Mouse (Mus musculus): ENCODE measurements around the gene Crnn. TPM values are rescaled to one million over a fixed set of nuclear protein-coding genes. Genes with fewer than 3 reads are reported as not detected.

The Crnn gene
- polyA plus RNA-seq, 1 experiment from 2014 or later = not detected

DNA sequence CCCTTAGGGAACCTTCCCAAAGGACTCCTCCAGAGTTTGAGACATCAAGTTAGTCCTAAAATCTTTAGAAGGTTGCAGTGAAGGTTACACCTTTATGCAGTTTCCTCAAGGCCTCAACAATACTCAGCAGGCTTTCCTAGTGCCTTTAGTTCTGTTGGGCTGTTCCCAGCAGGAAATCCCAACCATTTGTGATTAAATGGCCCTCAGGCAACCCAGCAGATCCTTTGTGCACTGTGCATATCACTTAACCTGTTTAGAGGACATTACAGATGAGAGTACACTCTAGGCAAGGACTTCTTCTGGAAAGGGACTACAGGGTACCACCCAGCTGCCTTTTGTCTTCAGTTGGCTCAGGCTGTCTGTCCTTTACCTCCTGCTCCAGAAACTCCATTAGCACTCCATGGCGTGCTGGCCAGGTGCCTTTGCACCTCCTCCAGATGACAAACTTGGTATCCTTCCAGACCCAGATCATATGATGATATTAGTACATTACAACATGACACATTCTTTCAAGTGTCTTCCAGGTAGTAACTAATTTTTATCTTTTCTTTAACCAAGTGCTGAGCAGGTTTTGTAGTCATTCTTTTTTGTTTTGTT, 18.5 kb downstream of the Crnn start:
- Histone ChIP-seq H3K9ac (ENCODE audit: low read depth, low read length) (no peak overlapping the region), H3K4me3 (ENCODE audit: low read length) (no peak overlapping the region), H3K4me1 (ENCODE audit: control insufficient read depth, insufficient read depth, low read depth, low read length) (no peaks in the 10 kb centered on the region), H3K27me3 (replicated peaks; ENCODE audit: control insufficient read depth, insufficient read depth, low read length) (no peaks in the 10 kb centered on the region), H3K27ac (ENCODE audit: low read depth, low read length) (no peak overlapping the region), H3K36me3 (ENCODE audit: control insufficient read depth, insufficient read depth, low read length) (no peaks in the 10 kb centered on the region), H3K4me2 (ENCODE audit: low read length) (no peak overlapping the region), H3K9me3 (ENCODE audit: control insufficient read depth, low read length) (no peaks in the 10 kb centered on the region)
- ATAC-seq = no peak
- 70% methylated on average over 1 of the region's 1 CpGs for WGBS

DNA sequence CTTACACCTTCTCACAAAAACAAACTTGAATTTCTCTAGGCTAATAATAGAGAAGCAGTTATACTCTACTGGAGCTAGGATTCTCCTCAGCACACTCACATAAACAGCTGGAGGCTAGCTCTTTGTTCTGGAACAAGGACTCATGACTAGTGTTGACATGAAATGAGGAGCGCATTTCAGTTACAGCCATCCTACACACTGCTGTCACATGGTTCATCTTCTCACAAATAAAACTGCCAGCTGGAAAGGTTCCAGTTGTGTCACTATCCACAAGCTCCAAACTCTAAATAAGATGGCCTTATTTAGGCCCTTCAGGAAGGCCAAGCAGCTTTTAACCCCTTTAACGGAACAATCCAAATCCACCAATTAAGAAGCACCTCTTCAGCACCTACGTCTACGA, 36.3 kb downstream of the Crnn start:
- Histone ChIP-seq H3K9me3 (ENCODE audit: control insufficient read depth, low read length) (no peaks in the 10 kb centered on the region), H3K9ac (ENCODE audit: low read depth, low read length) (no peak overlapping the region), H3K36me3 (ENCODE audit: control insufficient read depth, insufficient read depth, low read length) (no peaks in the 10 kb centered on the region), H3K27me3 (replicated peaks; ENCODE audit: control insufficient read depth, insufficient read depth, low read length) (no peaks in the 10 kb centered on the region), H3K27ac (ENCODE audit: low read depth, low read length) (no peak overlapping the region), H3K4me1 (ENCODE audit: control insufficient read depth, insufficient read depth, low read depth, low read length) (no peaks in the 10 kb centered on the region), H3K4me3 (ENCODE audit: low read length) (no peak overlapping the region), H3K4me2 (ENCODE audit: low read length) (no peak overlapping the region)
- WGBS = 93% methylated on average over 4 of the region's 4 CpGs
- no peak for ATAC-seq

DNA sequence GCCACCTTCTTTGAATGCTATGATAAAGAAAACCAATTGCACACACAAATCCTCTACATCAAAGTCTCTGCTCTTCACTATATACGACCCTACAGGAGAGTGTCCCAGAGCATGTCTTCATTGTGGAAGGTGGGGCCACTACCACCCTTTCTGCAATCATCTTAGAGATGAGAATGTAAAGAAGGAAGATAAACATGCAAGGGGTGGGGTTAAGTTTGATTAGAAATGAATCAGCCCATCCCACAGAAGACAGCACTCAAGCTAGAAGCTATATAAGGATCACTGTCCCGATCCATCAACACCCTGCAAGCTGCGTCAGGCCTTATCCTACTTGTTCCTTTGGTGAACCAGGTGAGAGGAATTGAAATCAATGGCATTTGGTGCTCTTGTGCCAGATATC, 52.4 kb downstream of the Crnn start, which contains the start of gene Flg2:
Gene Flg2, plus strand, starts transcription at position 301 of the 400 bp plus-strand sequence.
- no peak within 1 kb of the TSS for H3K9ac ChIP-seq (ENCODE audit: low read depth, low read length)
- no peak within 1 kb of the TSS for H3K4me2 ChIP-seq (ENCODE audit: low read length)
- H3K27me3 ChIP-seq (replicated peaks; ENCODE audit: control insufficient read depth, insufficient read depth, low read length) = no peaks in the 10 kb centered on the region
- ATAC-seq = no peak
- WGBS = 86% methylated on average over 3 of the region's 3 CpGs
- H3K4me3 ChIP-seq (ENCODE audit: low read length) = no peak within 1 kb of the TSS
- no peaks in the 10 kb centered on the region for H3K4me1 ChIP-seq (ENCODE audit: control insufficient read depth, insufficient read depth, low read depth, low read length)
- no peak within 1 kb of the TSS for H3K27ac ChIP-seq (ENCODE audit: low read depth, low read length)
- H3K9me3 ChIP-seq (ENCODE audit: control insufficient read depth, low read length) = peaks cover under 1% of the 10 kb centered on the region; the same call in 1 of the 2 replicates
- no peaks in the 10 kb centered on the region for H3K36me3 ChIP-seq (ENCODE audit: control insufficient read depth, insufficient read depth, low read length)

Other genes with a start within 250 kb of the Crnn start
- not detected in 2 replicates for gene Lce3a, start 218.6 kb upstream of the Crnn start, polyA plus RNA-seq (2015; fragmentation: Nextera tagmentation; extraction: Ambion mirVana)
- not detected in 2 replicates for gene Lce3b, start 211.8 kb upstream of the Crnn start, polyA plus RNA-seq (2015; fragmentation: Nextera tagmentation; extraction: Ambion mirVana)
- 0.89 TPM in 1 of 2 replicates, not detected in the other for gene Lce3c, start 200.3 kb upstream of the Crnn start, polyA plus RNA-seq (2015; fragmentation: Nextera tagmentation; extraction: Ambion mirVana)
- not detected in 2 replicates for gene Lce3d, start 187.4 kb upstream of the Crnn start, polyA plus RNA-seq (2015; fragmentation: Nextera tagmentation; extraction: Ambion mirVana)
- not detected in 2 replicates for gene Lce3e, start 177.7 kb upstream of the Crnn start, polyA plus RNA-seq (2015; fragmentation: Nextera tagmentation; extraction: Ambion mirVana)
- gene Lce3f, start 152.6 kb upstream of the Crnn start, polyA plus RNA-seq (2015; fragmentation: Nextera tagmentation; extraction: Ambion mirVana) = not detected in 2 replicates
- gene Crct1, start 129.1 kb upstream of the Crnn start, polyA plus RNA-seq (2015; fragmentation: Nextera tagmentation; extraction: Ambion mirVana) = 2.1 and 2.3 TPM in 2 replicates
- gene Lce1m, start 125.7 kb upstream of the Crnn start, polyA plus RNA-seq (2015; fragmentation: Nextera tagmentation; extraction: Ambion mirVana) = not detected in 2 replicates
- not detected in 2 replicates for gene Gm4858, start 76.0 kb upstream of the Crnn start, polyA plus RNA-seq (2015; fragmentation: Nextera tagmentation; extraction: Ambion mirVana)
- gene Flg2, start 52.5 kb downstream of the Crnn start, polyA plus RNA-seq (2015; fragmentation: Nextera tagmentation; extraction: Ambion mirVana) = not detected in 2 replicates
- not detected in 2 replicates for gene Flg, start 128.7 kb downstream of the Crnn start, polyA plus RNA-seq (2015; fragmentation: Nextera tagmentation; extraction: Ambion mirVana)
- not detected in 2 replicates for gene Hrnr, start 175.0 kb downstream of the Crnn start, polyA plus RNA-seq (2015; fragmentation: Nextera tagmentation; extraction: Ambion mirVana)
- gene Rptn, start 248.9 kb downstream of the Crnn start, polyA plus RNA-seq (2015; fragmentation: Nextera tagmentation; extraction: Ambion mirVana) = not detected in 2 replicates

Data from hindbrain, embryonic 16.5 days (tissue).